Mouse (Mus musculus) heart, embryonic 11.5 days (tissue): Measurements from ENCODE around the gene Lig1. TPM values are rescaled to one million over a fixed set of nuclear protein-coding genes. Genes with fewer than 3 reads are reported as not detected.

Experiments used
- ATAC-seq: fragments of 200-750 bp; cut with Nextera tagmentation; replicated peaks from 2 replicates; pipeline ENCODE4 v1.8.0; 2017; ENCODE audit warnings: moderate library complexity; ENCODE audit not compliant: insufficient number of reproducible peaks, low FRiP score, low TSS enrichment
- H3K27ac ChIP-seq: fragments of 300-500 bp; sonication (generic); 2 replicates; pipeline ENCODE4 v1.5.1; 2014; ENCODE audit warnings: mild to moderate bottlenecking, low read depth, low read length
- H3K27me3 ChIP-seq: fragments of 300-500 bp; sonication (generic); 2 replicates; pipeline ENCODE4 v1.6.1; 2014; ENCODE audit warnings: mild to moderate bottlenecking, low read length, mixed read lengths; ENCODE audit not compliant: control insufficient read depth, insufficient read depth
- H3K36me3 ChIP-seq: fragments of 300-500 bp; sonication (generic); 2 replicates; pipeline ENCODE4 v1.6.1; 2014; ENCODE audit warnings: mild to moderate bottlenecking, low read length, moderate library complexity, mixed read lengths; ENCODE audit not compliant: control insufficient read depth, insufficient read depth
- H3K4me1 ChIP-seq: fragments of 300-500 bp; sonication (generic); 2 replicates; pipeline ENCODE4 v1.6.1; 2014; ENCODE audit warnings: low read length; ENCODE audit not compliant: control insufficient read depth, insufficient read depth
- H3K4me2 ChIP-seq: fragments of 300-500 bp; sonication (generic); 2 replicates; pipeline ENCODE4 v1.6.1; 2014; ENCODE audit warnings: mild to moderate bottlenecking, moderate library complexity
- H3K4me3 ChIP-seq: fragments of 300-500 bp; sonication (generic); 2 replicates; pipeline ENCODE4 v1.5.1; 2014; ENCODE audit warnings: low read depth, low read length
- H3K9ac ChIP-seq: fragments of 300-500 bp; sonication (generic); 2 replicates; pipeline ENCODE4 v1.6.1; 2014; ENCODE audit warnings: mild to moderate bottlenecking, low read depth, low read length, moderate library complexity
- H3K9me3 ChIP-seq: fragments of 300-500 bp; sonication (generic); replicated peaks from 2 replicates; pipeline ENCODE4 v1.6.1; 2016; ENCODE audit warnings: low read length; ENCODE audit not compliant: control insufficient read depth
- WGBS: fragments of 180-500 bp; shearing (Covaris S2); extraction: QIAGEN DNeasy Blood & Tissue Kit; methylation state at CpG from one replicate; pipeline ENCODE4 v1.1.7; 2014; ENCODE audit not compliant: insufficient replicate concordance; 5-methylcytosine and 5-hydroxymethylcytosine counted together
- polyA plus RNA-seq: library from polyadenylated mRNA; unstranded; fragments of >200 nt; fragmentation: Nextera tagmentation; extraction: Ambion mirVana; gene quantifications from 2 replicates; pipeline ENCODE4 v1.2.1, GENCODE M21; 2014

Lig1 gene
- polyA plus RNA-seq, 1 experiment from 2014 or later = 95.3 TPM

GRCm38 (mm10) chr7:13298821-13299220 lies 21.7 kb downstream of the Lig1 start:
- Histone ChIP-seq H3K4me1 (no peaks in the 10 kb centered on the region), H3K27ac (no peak overlapping the region), H3K36me3 (peaks cover 58% of the 10 kb centered on the region), H3K4me2 (no peak overlapping the region), H3K9me3 (no peaks in the 10 kb centered on the region), H3K27me3 (no peaks in the 10 kb centered on the region), H3K9ac (no peak overlapping the region), H3K4me3 (no peak overlapping the region)
- ATAC-seq = no peak
- WGBS = 96% methylated on average over 5 of the region's 5 CpGs

GRCm38 (mm10) chr7:13301643-13302042 lies 24.6 kb downstream of the Lig1 start:
- Histone ChIP-seq H3K27ac (no peak overlapping the region), H3K27me3 (no peaks in the 10 kb centered on the region), H3K9ac (no peak overlapping the region), H3K36me3 (peaks cover 54% of the 10 kb centered on the region), H3K4me2 (no peak overlapping the region), H3K9me3 (no peaks in the 10 kb centered on the region), H3K4me3 (no peak overlapping the region), H3K4me1 (no peaks in the 10 kb centered on the region)
- WGBS = 81% methylated on average over 1 of the region's 1 CpGs
- ATAC-seq = no peak

- no peaks in the 10 kb centered on the region for H3K9me3 ChIP-seq
- 71% methylated on average over 2 of the region's 2 CpGs for WGBS
- H3K9ac ChIP-seq = no peak overlapping the region
- no peak overlapping the region for H3K4me2 ChIP-seq
- peaks cover 54% of the 10 kb centered on the region for H3K36me3 ChIP-seq
- H3K4me3 ChIP-seq = no peak overlapping the region
- H3K27ac ChIP-seq = no peak overlapping the region
- no peaks in the 10 kb centered on the region for H3K27me3 ChIP-seq
- H3K4me1 ChIP-seq = no peaks in the 10 kb centered on the region
- no peak for ATAC-seq
These were observed 25.7 kb downstream of the Lig1 start for GRCm38 (mm10) chr7:13302780-13303179.

- no peak overlapping the region for H3K9ac ChIP-seq
- H3K9me3 ChIP-seq = no peaks in the 10 kb centered on the region
- no peak for ATAC-seq
- no peaks in the 10 kb centered on the region for H3K27me3 ChIP-seq
- H3K4me2 ChIP-seq = no peak overlapping the region
- H3K27ac ChIP-seq = no peak overlapping the region
- H3K4me1 ChIP-seq = no peaks in the 10 kb centered on the region
- peaks cover 56% of the 10 kb centered on the region for H3K36me3 ChIP-seq
- H3K4me3 ChIP-seq = no peak overlapping the region
These were observed 26.3 kb downstream of the Lig1 start for GRCm38 (mm10) chr7:13303372-13303771.

GRCm38 (mm10) chr7:13309407-13309806 lies 32.3 kb downstream of the Lig1 start:
- no peak overlapping the region for H3K27ac ChIP-seq
- no peaks in the 10 kb centered on the region for H3K4me1 ChIP-seq
- no peak for ATAC-seq
- whole genome bisulfite sequencing = 84% methylated on average over 2 of the region's 2 CpGs
- H3K9me3 ChIP-seq = no peaks in the 10 kb centered on the region
- no peaks in the 10 kb centered on the region for H3K27me3 ChIP-seq
- H3K4me3 ChIP-seq = no peak overlapping the region
- H3K36me3 ChIP-seq = peaks cover 48% of the 10 kb centered on the region
- no peak overlapping the region for H3K4me2 ChIP-seq
- no peak overlapping the region for H3K9ac ChIP-seq

- ATAC-seq = no peak
These were observed 33.6 kb downstream of the Lig1 start for GRCm38 (mm10) chr7:13310493-13311199.

GRCm38 (mm10) chr7:13311401-13311800 lies 34.3 kb downstream of the Lig1 start:
- no peaks in the 10 kb centered on the region for H3K9me3 ChIP-seq
- no peak overlapping the region for H3K27ac ChIP-seq
- no peaks in the 10 kb centered on the region for H3K27me3 ChIP-seq
- no peak overlapping the region for H3K4me2 ChIP-seq
- H3K36me3 ChIP-seq = peaks cover 40% of the 10 kb centered on the region
- H3K4me1 ChIP-seq = no peaks in the 10 kb centered on the region
- 94% methylated on average over 4 of the region's 4 CpGs for WGBS
- ATAC-seq = no peak
- no peak overlapping the region for H3K9ac ChIP-seq
- H3K4me3 ChIP-seq = no peak overlapping the region

More at GRCm38 (mm10) chr7:13310493-13311199, 33.6 kb downstream of the Lig1 start:
- no peaks in the 10 kb centered on the region for H3K9me3 ChIP-seq
- no peaks in the 10 kb centered on the region for H3K27me3 ChIP-seq
- no peak overlapping the region for H3K9ac ChIP-seq
- no peak overlapping the region for H3K4me2 ChIP-seq
- H3K27ac ChIP-seq = no peak overlapping the region
- H3K4me1 ChIP-seq = no peaks in the 10 kb centered on the region
- H3K4me3 ChIP-seq = no peak overlapping the region
- H3K36me3 ChIP-seq = peaks cover 45% of the 10 kb centered on the region
- 84% methylated on average over 6 of the region's 6 CpGs for WGBS

GRCm38 (mm10) chr7:13314095-13314597 lies 37.1 kb downstream of the Lig1 start:
- no peak overlapping the region for H3K4me2 ChIP-seq
- H3K4me1 ChIP-seq = no peaks in the 10 kb centered on the region
- no peak overlapping the region for H3K9ac ChIP-seq
- H3K27me3 ChIP-seq = no peaks in the 10 kb centered on the region
- no peak for ATAC-seq
- H3K27ac ChIP-seq = no peak overlapping the region
- 72% methylated on average over 5 of the region's 5 CpGs for WGBS
- H3K36me3 ChIP-seq = peaks cover 21% of the 10 kb centered on the region
- no peak overlapping the region for H3K4me3 ChIP-seq
- no peaks in the 10 kb centered on the region for H3K9me3 ChIP-seq

- H3K9me3 ChIP-seq = no peaks in the 10 kb centered on the region
- no peaks in the 10 kb centered on the region for H3K4me1 ChIP-seq
- no peak overlapping the region for H3K27ac ChIP-seq
- no peak overlapping the region for H3K9ac ChIP-seq
- no peak for ATAC-seq
- H3K4me3 ChIP-seq = no peak overlapping the region
- 88% methylated on average over 3 of the region's 3 CpGs for WGBS
- H3K36me3 ChIP-seq = no peaks in the 10 kb centered on the region
- no peak overlapping the region for H3K4me2 ChIP-seq
- H3K27me3 ChIP-seq = no peaks in the 10 kb centered on the region
These were observed 44.3 kb downstream of the Lig1 start for GRCm38 (mm10) chr7:13321424-13321823.
